Comparison of ENCODE assay signal across 8 mouse cellular contexts in genomic region chr9:50462494-50463204, GRCm38 (mm10). TPM values are rescaled to one million over a fixed set of nuclear protein-coding genes. Genes with fewer than 3 reads are reported as not detected.
DNase-seq lines count a peak whose midpoint lies in the region; ATAC-seq and TF ChIP-seq lines count a peak whose summit lies in the region.

No protein-coding gene starts in this region.

- no peaks in the 10 kb centered on the region for H3K9me3 ChIP-seq in forebrain, embryonic 11.5 days (ENCODE audit: control insufficient read depth, low read length)
- no peaks in the 10 kb centered on the region for H3K9me3 ChIP-seq in lung, embryonic 16.5 days (ENCODE audit: control insufficient read depth, low read length)

- no peak overlapping the region for H3K27ac ChIP-seq in forebrain, embryonic 11.5 days (ENCODE audit: low read depth, low read length)
- H3K27ac ChIP-seq in layer of hippocampus, adult 2 months = no peak overlapping the region
- no peak overlapping the region for H3K27ac ChIP-seq in lung, embryonic 16.5 days (ENCODE audit: low read length)

- peak; percentile 70 for DNase-seq in MN1 (ENCODE audit: low spot score)
- peak; percentile 51 for DNase-seq in c-Kit-positive CD71-positive TER-119-negative erythroid progenitor cells, embryonic 14.5 days (ENCODE audit: low read depth)
- peak; percentile 77 for DNase-seq in forebrain, embryonic 11.5 days (ENCODE audit: low spot score)
- peak; percentile 85 for DNase-seq in heart, postnatal 4 days
- peak; percentile 43 to 70 for DNase-seq in layer of hippocampus, adult 2 months (ENCODE audit: low spot score in 2 of 2)
- DNase-seq in ovary, postnatal 14 days (ENCODE audit: low spot score) = peak; percentile 71
- peak; percentile 88 for DNase-seq in thymus, postnatal 25 days

- peak overlapping the region; percentile 38; the same call in 1 of the 2 replicates for H3K9ac ChIP-seq in forebrain, embryonic 11.5 days (ENCODE audit: low read length)
- H3K9ac ChIP-seq in lung, embryonic 16.5 days (ENCODE audit: low read length) = peak overlapping the region; percentile 58

- H3K4me2 ChIP-seq in forebrain, embryonic 11.5 days (ENCODE audit: low read depth, low read length, severe bottlenecking) = peak overlapping the region; percentile 35; the same call in 1 of the 2 replicates
- H3K4me2 ChIP-seq in lung, embryonic 16.5 days (ENCODE audit: low read depth, low read length) = peak overlapping the region; percentile 55

- no peak for ATAC-seq in forebrain, embryonic 11.5 days (replicated peaks; ENCODE audit: low FRiP score)
- peak; percentile 20; the same call in 1 of the 2 replicates for ATAC-seq in lung, embryonic 16.5 days (ENCODE audit: low read depth)

- no peaks in the 10 kb centered on the region; the same call in 1 of the 2 replicates for H3K4me1 ChIP-seq in forebrain, embryonic 11.5 days (replicated peaks; ENCODE audit: control insufficient read depth, insufficient read depth, low read length)
- H3K4me1 ChIP-seq in lung, embryonic 16.5 days (replicated peaks; ENCODE audit: control insufficient read depth, insufficient read depth, low read length) = 0 out of 2 replicates have a peak, but pooled peaks cover 3% of the 10 kb centered on the region

- WGBS in forebrain, embryonic 11.5 days = 41% methylated on average over 19 of the region's 19 CpGs
- WGBS in lung, embryonic 16.5 days = 40% methylated on average over 19 of the region's 19 CpGs

- no peaks in the 10 kb centered on the region for H3K27me3 ChIP-seq in forebrain, embryonic 11.5 days (ENCODE audit: control insufficient read depth, insufficient read depth, low read length)
- no peaks in the 10 kb centered on the region for H3K27me3 ChIP-seq in lung, embryonic 16.5 days (ENCODE audit: control insufficient read depth, insufficient read depth, low read depth, low read length)

- no peaks in the 10 kb centered on the region for H3K36me3 ChIP-seq in forebrain, embryonic 11.5 days (ENCODE audit: control insufficient read depth, insufficient read depth, low read length)
- no peaks in the 10 kb centered on the region for H3K36me3 ChIP-seq in lung, embryonic 16.5 days (ENCODE audit: control insufficient read depth, insufficient read depth, low read length)

- H3K4me3 ChIP-seq in forebrain, embryonic 11.5 days (ENCODE audit: low read depth, low read length) = 0 out of 2 replicates have a peak overlapping the region, but pooled peaks have one; percentile 8
- no peak overlapping the region; the same call in 1 of the 2 replicates for H3K4me3 ChIP-seq in layer of hippocampus, adult 2 months
- peak overlapping the region; percentile 29 for H3K4me3 ChIP-seq in lung, embryonic 16.5 days (ENCODE audit: low read length)

- peak; percentile 91 for TF ChIP-seq CTCF in layer of hippocampus, adult 2 months (conservative IDR thresholded peaks at IDR 0.05)

RNA-seq across cellular contexts. Expression of gene Plet1, which starts 31.7 kb away (rescaled TPM):
- polyA plus RNA-seq in forebrain, embryonic 11.5 days (2014; fragmentation: Nextera tagmentation; extraction: Ambion mirVana) = 0.21 TPM in 1 of 2 replicates, not detected in the other
- total RNA-seq in heart, postnatal 4 days (2021) = 1 to 10 TPM in 1 of 2 experiments, under 1 TPM in 1; 0.88 to 1.3 TPM
- not detected for total RNA-seq in layer of hippocampus, adult 2 months (2021)
- 4.1 and 8.3 TPM in 2 replicates for polyA plus RNA-seq in lung, embryonic 16.5 days (2015; fragmentation: Nextera tagmentation; extraction: Ambion mirVana)
